ENCODE assay signal across 8 mouse cellular contexts in genomic region chr11:78178859-78179437, GRCm38 (mm10). TPM values are rescaled to one million over a fixed set of nuclear protein-coding genes. Genes with fewer than 3 reads are reported as not detected.
DNase-seq lines count a peak whose midpoint lies in the region; ATAC-seq and TF ChIP-seq lines count a peak whose summit lies in the region.

No protein-coding gene starts in this region.

- H3K27me3 ChIP-seq in ES-Bruce4 (ENCODE audit: control insufficient read depth, insufficient read depth, low read length, poor library complexity, severe bottlenecking), result no peaks in the 10 kb centered on the region
- H3K27me3 ChIP-seq in heart, embryonic 14.5 days (ENCODE audit: control insufficient read depth, insufficient read depth, low read length), result no peaks in the 10 kb centered on the region
- H3K27me3 ChIP-seq in lung, embryonic 16.5 days (ENCODE audit: control insufficient read depth, insufficient read depth, low read depth, low read length), result no peaks in the 10 kb centered on the region

- peak; percentile 89 for DNase-seq in 3T3-L1 (ENCODE audit: low read depth, low spot score)
- DNase-seq in kidney, postnatal 14 days, result peak; percentile 90
- DNase-seq in right cerebral cortex, postnatal 4 days, result peak; percentile 73
- no peak for DNase-seq in c-Kit-positive CD71-positive TER-119-positive erythroid progenitor cells, embryonic 14.5 days (ENCODE audit: low spot score)

- H3K9ac ChIP-seq in ES-Bruce4 (ENCODE audit: low read depth, poor library complexity, severe bottlenecking), result peak overlapping the region; percentile 89
- peak overlapping the region; percentile 79 for H3K9ac ChIP-seq in heart, embryonic 14.5 days (ENCODE audit: low read length)
- peak overlapping the region; percentile 80 for H3K9ac ChIP-seq in lung, embryonic 16.5 days (ENCODE audit: low read length)

- H3K4me1 ChIP-seq in ES-Bruce4 (ENCODE audit: control insufficient read depth, insufficient read depth, low read length), result no peaks in the 10 kb centered on the region
- 0 out of 2 replicates have a peak, but pooled peaks cover 2% of the 10 kb centered on the region for H3K4me1 ChIP-seq in cortical plate, adult 2 months (ENCODE audit: control insufficient read depth, insufficient read depth, low read length)
- H3K4me1 ChIP-seq in heart, embryonic 14.5 days (ENCODE audit: control insufficient read depth in 2 of 2, insufficient read depth in 2 of 2, low read length in 2 of 2), result peaks cover 13 to 37% of the 10 kb centered on the region in 2 experiments
- peaks cover 38% of the 10 kb centered on the region for H3K4me1 ChIP-seq in lung, embryonic 16.5 days (replicated peaks; ENCODE audit: control insufficient read depth, insufficient read depth, low read length)

- TF ChIP-seq CTCF in ES-Bruce4 (IDR thresholded peaks at IDR 0.05; ENCODE audit: low read depth, low read length), result no peak
- no peak for TF ChIP-seq CTCF in cortical plate, adult 2 months (IDR thresholded peaks at IDR 0.05; ENCODE audit: extremely low read depth, insufficient read depth, low read length)

- no peaks in the 10 kb centered on the region for H3K9me3 ChIP-seq in ES-Bruce4 (replicated peaks; ENCODE audit: control insufficient read depth, insufficient read depth, low read length, poor library complexity, severe bottlenecking)
- H3K9me3 ChIP-seq in heart, embryonic 14.5 days (ENCODE audit: control insufficient read depth, low read length), result no peaks in the 10 kb centered on the region
- no peaks in the 10 kb centered on the region for H3K9me3 ChIP-seq in lung, embryonic 16.5 days (ENCODE audit: control insufficient read depth, low read length)

- ATAC-seq in heart, embryonic 14.5 days (ENCODE audit: insufficient number of reproducible peaks, insufficient read depth, low FRiP score, low read depth), result peak; percentile 15
- peak; percentile 18; the same call in 1 of the 2 replicates for ATAC-seq in lung, embryonic 16.5 days (ENCODE audit: low read depth)

- peaks cover 39% of the 10 kb centered on the region for H3K36me3 ChIP-seq in ES-Bruce4 (ENCODE audit: control insufficient read depth, insufficient read depth, low read length, poor library complexity, severe bottlenecking)
- peaks cover 33% of the 10 kb centered on the region for H3K36me3 ChIP-seq in heart, embryonic 14.5 days (ENCODE audit: control insufficient read depth, insufficient read depth, low read length)
- peaks cover 18% of the 10 kb centered on the region for H3K36me3 ChIP-seq in lung, embryonic 16.5 days (ENCODE audit: control insufficient read depth, insufficient read depth, low read length)

- no peak for TF ChIP-seq EP300 in ES-Bruce4 (IDR thresholded peaks at IDR 0.05; ENCODE audit: insufficient read depth, low read depth, low read length)

- TF ChIP-seq POLR2A in ES-Bruce4 (IDR thresholded peaks at IDR 0.05; ENCODE audit: insufficient read depth, low read length), result no peak
- 0 out of 2 replicates have a peak, but pooled peaks have one; percentile 19 for TF ChIP-seq POLR2A in cortical plate, adult 2 months (IDR thresholded peaks at IDR 0.05; ENCODE audit: extremely low read depth, insufficient read depth, low read length)

- peak overlapping the region; percentile 90 for H3K27ac ChIP-seq in ES-Bruce4 (ENCODE audit: insufficient read depth, low read length)
- H3K27ac ChIP-seq in cortical plate, adult 2 months (ENCODE audit: insufficient read depth, low read length), result peak overlapping the region; percentile 66
- peak overlapping the region; percentile 92 to 96 for H3K27ac ChIP-seq in heart, embryonic 14.5 days (replicated peaks in 1 of 2; ENCODE audit: control insufficient read depth in 1 of 2, insufficient read depth in 1 of 2, low read depth in 2 of 2, low read length in 2 of 2)
- H3K27ac ChIP-seq in lung, embryonic 16.5 days (ENCODE audit: low read length), result peak overlapping the region; percentile 98

- H3K4me3 ChIP-seq in ES-Bruce4 (ENCODE audit: low read depth, low read length), result peak overlapping the region; percentile 82
- H3K4me3 ChIP-seq in cortical plate, adult 2 months (ENCODE audit: insufficient read depth, low read length), result peak overlapping the region; percentile 26
- peak overlapping the region; percentile 67 to 83 for H3K4me3 ChIP-seq in heart, embryonic 14.5 days (ENCODE audit: control insufficient read depth in 1 of 2, insufficient read depth in 1 of 2, low read depth in 1 of 2, low read length in 2 of 2)
- peak overlapping the region; percentile 78 for H3K4me3 ChIP-seq in lung, embryonic 16.5 days (ENCODE audit: low read length)

- H3K4me2 ChIP-seq in heart, embryonic 14.5 days (ENCODE audit: low read length), result peak overlapping the region; percentile 96
- peak overlapping the region; percentile 78 for H3K4me2 ChIP-seq in lung, embryonic 16.5 days (ENCODE audit: low read depth, low read length)

- under 1% methylated on average over 29 of the region's 29 CpGs for WGBS in heart, embryonic 14.5 days
- under 1% methylated on average over 29 of the region's 29 CpGs for WGBS in lung, embryonic 16.5 days

RNA-seq across cellular contexts. Expression of gene Tlcd1, which starts 2.4 kb away (rescaled TPM):
- 12.2 and 13.2 TPM in 2 replicates for polyA plus RNA-seq in ES-Bruce4 (2011; ENCODE audit: insufficient read depth, insufficient read length, low read depth, missing spikeins)
- 83.0 and 84.4 TPM in 2 replicates for polyA plus RNA-seq in cortical plate, adult 2 months (2012; rRNA removed)
- 14.7 and 16.1 TPM in 2 replicates for polyA plus RNA-seq in heart, embryonic 14.5 days (2014; fragmentation: Nextera tagmentation; extraction: Ambion mirVana)
- 24.4 and 25.9 TPM in 2 replicates for polyA plus RNA-seq in lung, embryonic 16.5 days (2015; fragmentation: Nextera tagmentation; extraction: Ambion mirVana)

RNA-seq across cellular contexts. Expression of gene Nek8, which starts 2.5 kb away (rescaled TPM):
- 18.1 and 20.0 TPM in 2 replicates for polyA plus RNA-seq in ES-Bruce4 (2011; ENCODE audit: insufficient read depth, insufficient read length, low read depth, missing spikeins)
- 5.4 and 6.2 TPM in 2 replicates for polyA plus RNA-seq in cortical plate, adult 2 months (2012; rRNA removed)
- 11.5 and 12.4 TPM in 2 replicates for polyA plus RNA-seq in heart, embryonic 14.5 days (2014; fragmentation: Nextera tagmentation; extraction: Ambion mirVana)
- 20.6 and 22.3 TPM in 2 replicates for polyA plus RNA-seq in lung, embryonic 16.5 days (2015; fragmentation: Nextera tagmentation; extraction: Ambion mirVana)

RNA-seq across cellular contexts. Expression of gene Rpl23a, which starts 4.4 kb away (rescaled TPM):
- 2,740 and 2,914 TPM in 2 replicates for polyA plus RNA-seq in ES-Bruce4 (2011; ENCODE audit: insufficient read depth, insufficient read length, low read depth, missing spikeins)
- 1,200 and 1,274 TPM in 2 replicates for polyA plus RNA-seq in cortical plate, adult 2 months (2012; rRNA removed)
- polyA plus RNA-seq in heart, embryonic 14.5 days (2014; fragmentation: Nextera tagmentation; extraction: Ambion mirVana), result 968 and 1,084 TPM in 2 replicates
- polyA plus RNA-seq in lung, embryonic 16.5 days (2015; fragmentation: Nextera tagmentation; extraction: Ambion mirVana), result 1,346 and 1,426 TPM in 2 replicates

RNA-seq across cellular contexts. Expression of gene Rab34, which starts 9.3 kb away (rescaled TPM):
- polyA plus RNA-seq in ES-Bruce4 (2011; ENCODE audit: insufficient read depth, insufficient read length, low read depth, missing spikeins), result 33.1 and 36.1 TPM in 2 replicates
- 46.6 and 56.0 TPM in 2 replicates for polyA plus RNA-seq in cortical plate, adult 2 months (2012; rRNA removed)
- 57.1 and 61.8 TPM in 2 replicates for polyA plus RNA-seq in heart, embryonic 14.5 days (2014; fragmentation: Nextera tagmentation; extraction: Ambion mirVana)
- polyA plus RNA-seq in lung, embryonic 16.5 days (2015; fragmentation: Nextera tagmentation; extraction: Ambion mirVana), result 117 and 129 TPM in 2 replicates

RNA-seq across cellular contexts. Expression of gene Traf4, which starts 13.6 kb away (rescaled TPM):
- polyA plus RNA-seq in ES-Bruce4 (2011; ENCODE audit: insufficient read depth, insufficient read length, low read depth, missing spikeins), result 87.4 and 99.3 TPM in 2 replicates
- polyA plus RNA-seq in cortical plate, adult 2 months (2012; rRNA removed), result 17.1 and 19.6 TPM in 2 replicates
- 18.5 and 25.6 TPM in 2 replicates for polyA plus RNA-seq in heart, embryonic 14.5 days (2014; fragmentation: Nextera tagmentation; extraction: Ambion mirVana)
- 84.2 and 96.3 TPM in 2 replicates for polyA plus RNA-seq in lung, embryonic 16.5 days (2015; fragmentation: Nextera tagmentation; extraction: Ambion mirVana)

Comparison
In these comparisons a context has a peak if more than half of its experiments do, and no peak if none do; other contexts are left out.
1. H3K4me3 ChIP-seq: peak in every context shown above with its lines; median percentile 82 in ES-Bruce4; 78 in lung, embryonic 16.5 days; 75 in heart, embryonic 14.5 days; 26 in cortical plate, adult 2 months.